Mouse (Mus musculus) liver, embryonic 14.5 days (tissue): ENCODE data around the gene Megf6.

Experiments used
- CTCF ChIP-seq: IDR thresholded peaks from 2 replicates; pipeline ENCODE4 v1.5.1; 2016; ENCODE audit warnings: antibody characterized with exemption, low read depth, control low read depth
- EP300 ChIP-seq: IDR thresholded peaks from 2 replicates; pipeline ENCODE4 v1.6.1; 2016; ENCODE audit warnings: antibody characterized with exemption, low read depth

GRCm38 (mm10) chr4:154131894-154132293 is 38.6 kb upstream of the Megf6 start:
- TF ChIP-seq CTCF (no peak), EP300 (no peak)
